Mouse (Mus musculus): ENCODE data around the gene Zfp655. TPM values are rescaled to one million over a fixed set of nuclear protein-coding genes. Genes with fewer than 3 reads are reported as not detected.
"Not testable (repeated sequence)": the region's sequence is repeated elsewhere in the genome, so short reads cannot be mapped to it uniquely, and the experiment has no call there.

The Zfp655 gene
- total RNA-seq (2021), result 10 to 100 TPM; 29.0 to 30.1 TPM

- intact Hi-C loops (cut with DNase I), result loop anchor here (2.0 to 5.0 kb wide), 2 partner anchors 27 to 136 kb away; partner anchors contain the start of gene Zkscan5
- DNase-seq, result peak; percentile 98 to 99
Observed at GRCm38 (mm10) chr5:145231367-145231871, at the start of gene Zfp655. Gene Zfp655 (plus strand): TSS chr5:145231715.

- DNase-seq, result no peak
- intact Hi-C loops (cut with DNase I), result no loop called here
Observed at GRCm38 (mm10) chr5:145185244-145185643, 46.3 kb upstream of the Zfp655 start.

- intact Hi-C loops (cut with DNase I), result no loop called here
- DNase-seq, result no peak
Observed at GRCm38 (mm10) chr5:145189416-145189815, 42.1 kb upstream of the Zfp655 start.

GRCm38 (mm10) chr5:145190373-145190772, 41.1 kb upstream of the Zfp655 start:
- DNase-seq, result no peak
- intact Hi-C loops (cut with DNase I), result loop anchor here (2.0 kb wide), 1 partner anchor 24 kb away; the partner anchor contains the start of genes Cpsf4 and Ptcd1

GRCm38 (mm10) chr5:145190875-145191798, 40.4 kb upstream of the Zfp655 start:
- DNase-seq, result peak; percentile 95
- intact Hi-C loops (cut with DNase I), result loop anchor here (2.0 kb wide), 1 partner anchor 24 kb away; the partner anchor contains the start of genes Cpsf4 and Ptcd1

GRCm38 (mm10) chr5:145191962-145192361, 39.6 kb upstream of the Zfp655 start, which contains the start of gene Atp5j2:
Gene Atp5j2 (minus strand): TSS chr5:145192062.
- no peak for DNase-seq
- intact Hi-C loops (cut with DNase I), result loop anchor here (2.0 kb wide), 1 partner anchor 25 kb away; the partner anchor contains the start of genes Cpsf4 and Ptcd1

GRCm38 (mm10) chr5:145200387-145200786, 31.1 kb upstream of the Zfp655 start:
- intact Hi-C loops (cut with DNase I), result no loop called here
- DNase-seq, result no peak

GRCm38 (mm10) chr5:145201321-145201991, 30.1 kb upstream of the Zfp655 start, which contains the start of gene Zkscan14:
Gene Zkscan14 (minus strand): TSS chr5:145201868.
- intact Hi-C loops (cut with DNase I), result no loop called here
- peak; percentile 81 to 85 for DNase-seq

GRCm38 (mm10) chr5:145202446-145202845, 29.1 kb upstream of the Zfp655 start:
- intact Hi-C loops (cut with DNase I), result no loop called here

GRCm38 (mm10) chr5:145203936-145204691, 27.4 kb upstream of the Zfp655 start, which contains the start of gene Zkscan5:
Gene Zkscan5 (plus strand): TSS chr5:145204562.
- DNase-seq, result peak; percentile 99
- intact Hi-C loops (cut with DNase I), result loop anchor here (2.0 kb wide), 1 partner anchor 27 kb away; the partner anchor contains the start of gene Zfp655

More at GRCm38 (mm10) chr5:145202446-145202845, 29.1 kb upstream of the Zfp655 start:
- DNase-seq, result no peak

GRCm38 (mm10) chr5:145205041-145205440, 26.5 kb upstream of the Zfp655 start:
- DNase-seq, result peak; percentile 30 to 37
- intact Hi-C loops (cut with DNase I), result loop anchor here (2.0 kb wide), 1 partner anchor 26 kb away; the partner anchor contains the start of gene Zfp655

GRCm38 (mm10) chr5:145207385-145207784, 24.1 kb upstream of the Zfp655 start:
- no peak for DNase-seq
- intact Hi-C loops (cut with DNase I), result no loop called here

GRCm38 (mm10) chr5:145207954-145208353, 23.6 kb upstream of the Zfp655 start:
- intact Hi-C loops (cut with DNase I), result no loop called here
- no peak for DNase-seq

GRCm38 (mm10) chr5:145208391-145208790, 23.1 kb upstream of the Zfp655 start:
- DNase-seq; intact Hi-C loops (cut with DNase I): not testable (repeated sequence)

GRCm38 (mm10) chr5:145211340-145211739, 20.2 kb upstream of the Zfp655 start:
- DNase-seq, result no peak
- intact Hi-C loops (cut with DNase I), result no loop called here

- intact Hi-C loops (cut with DNase I), result no loop called here
- DNase-seq, result no peak
Observed at GRCm38 (mm10) chr5:145212216-145212615, 19.3 kb upstream of the Zfp655 start.

GRCm38 (mm10) chr5:145213505-145213904, 18.0 kb upstream of the Zfp655 start:
- intact Hi-C loops (cut with DNase I), result no loop called here
- no peak for DNase-seq

- intact Hi-C loops (cut with DNase I), result no loop called here
- DNase-seq, result no peak
Observed at GRCm38 (mm10) chr5:145214679-145215078, 16.8 kb upstream of the Zfp655 start.

- intact Hi-C loops (cut with DNase I), result no loop called here
Observed at GRCm38 (mm10) chr5:145217746-145218145, 13.8 kb upstream of the Zfp655 start.

GRCm38 (mm10) chr5:145218206-145218605, 13.3 kb upstream of the Zfp655 start:
- intact Hi-C loops (cut with DNase I), result no loop called here
- DNase-seq, result no peak

More at GRCm38 (mm10) chr5:145217746-145218145, 13.8 kb upstream of the Zfp655 start:
- DNase-seq, result no peak
